Mouse (Mus musculus) embryo, embryonic 10 days (tissue): ENCODE measurements around the gene D8Ertd738e.
A peak's percentile ranks its signal among the peaks of the same experiment; 100 is the strongest.

Experiments
- DNase-seq: peaks from one replicate; pipeline ENCODE4 v3.0.0-alpha.2; 2015; ENCODE audit warnings: low spot score

The D8Ertd738e gene

GRCm38 (mm10) chr8:84202938-84203917 is 46.3 kb downstream of the D8Ertd738e start:
- peak; percentile 71 for DNase-seq

DNA sequence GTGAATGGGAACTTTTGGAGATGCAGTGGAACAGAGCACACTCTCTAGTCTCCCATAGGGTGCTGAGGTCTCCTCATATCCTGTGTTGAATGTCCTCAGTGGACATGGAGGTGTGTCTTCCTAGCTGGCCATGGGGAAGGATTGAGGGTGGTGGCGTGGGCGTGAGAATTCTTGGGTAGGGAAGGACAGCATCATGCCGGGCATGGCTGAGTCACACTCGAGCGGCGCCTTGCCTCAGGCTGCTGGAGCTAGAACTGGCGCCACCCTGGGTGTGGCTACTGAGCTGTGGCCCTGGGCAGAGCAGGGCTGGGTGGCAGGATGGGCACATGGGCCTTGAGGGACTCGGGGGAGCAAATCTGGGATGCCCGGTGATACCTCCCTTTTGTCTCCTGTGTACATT is 47.1 kb downstream of the D8Ertd738e start:
- no peak for DNase-seq

- DNase-seq: no peak
These were observed 47.8 kb downstream of the D8Ertd738e start for GRCm38 (mm10) chr8:84201545-84202245.

DNA sequence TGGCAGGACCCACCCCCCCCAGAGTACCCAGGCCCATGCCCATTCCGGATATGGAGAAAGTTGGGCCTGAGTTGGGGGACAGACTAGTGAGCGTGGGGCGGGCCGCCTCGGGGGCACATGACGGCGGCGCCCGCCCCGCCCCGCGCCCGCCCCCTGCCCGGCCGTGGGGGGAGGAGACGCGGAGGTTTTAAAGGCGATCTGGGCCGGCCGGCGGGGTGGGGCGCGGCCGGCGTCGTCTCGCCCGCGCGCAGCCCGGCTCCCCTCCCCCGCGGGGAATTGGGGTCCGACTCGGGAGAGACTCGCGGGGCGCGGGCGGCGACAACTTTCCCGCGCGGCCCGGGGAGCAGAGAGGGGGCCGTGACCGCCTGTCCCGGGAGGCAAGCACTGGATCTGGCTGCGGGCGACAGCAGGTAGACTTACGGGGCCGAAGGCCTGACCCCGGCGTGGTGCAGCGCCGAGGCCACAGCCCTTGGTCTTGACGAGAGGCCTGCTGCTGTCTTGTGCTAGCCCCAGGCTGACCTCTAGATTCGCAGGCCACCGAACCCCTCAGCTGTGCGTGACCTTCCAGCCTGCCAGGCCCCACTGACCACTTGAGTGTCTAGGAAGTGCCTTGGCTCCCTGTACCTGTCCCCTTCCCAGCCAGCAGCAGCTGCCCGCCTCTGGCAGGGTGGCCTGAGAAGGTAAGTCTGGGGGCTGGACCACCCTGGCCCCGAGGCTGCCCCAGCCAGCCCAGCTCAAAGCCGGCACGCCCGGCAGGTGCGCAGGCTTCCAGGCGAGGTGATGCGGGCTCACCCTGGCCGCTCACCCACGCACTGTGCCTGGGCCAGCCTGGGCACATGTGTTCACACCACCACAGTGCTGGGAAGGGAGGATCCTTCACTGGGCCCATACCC is 48.6 kb downstream of the D8Ertd738e start:
- DNase-seq: no peak

GRCm38 (mm10) chr8:84200126-84200555 is 49.4 kb downstream of the D8Ertd738e start:
- no peak for DNase-seq

- no peak for DNase-seq
These were observed 50.0 kb downstream of the D8Ertd738e start for GRCm38 (mm10) chr8:84199348-84200125.

- no peak for DNase-seq
These were observed 50.6 kb downstream of the D8Ertd738e start for GRCm38 (mm10) chr8:84198871-84199270.

- DNase-seq: peak; percentile 97
These were observed 51.4 kb downstream of the D8Ertd738e start for GRCm38 (mm10) chr8:84197922-84198774.

DNA sequence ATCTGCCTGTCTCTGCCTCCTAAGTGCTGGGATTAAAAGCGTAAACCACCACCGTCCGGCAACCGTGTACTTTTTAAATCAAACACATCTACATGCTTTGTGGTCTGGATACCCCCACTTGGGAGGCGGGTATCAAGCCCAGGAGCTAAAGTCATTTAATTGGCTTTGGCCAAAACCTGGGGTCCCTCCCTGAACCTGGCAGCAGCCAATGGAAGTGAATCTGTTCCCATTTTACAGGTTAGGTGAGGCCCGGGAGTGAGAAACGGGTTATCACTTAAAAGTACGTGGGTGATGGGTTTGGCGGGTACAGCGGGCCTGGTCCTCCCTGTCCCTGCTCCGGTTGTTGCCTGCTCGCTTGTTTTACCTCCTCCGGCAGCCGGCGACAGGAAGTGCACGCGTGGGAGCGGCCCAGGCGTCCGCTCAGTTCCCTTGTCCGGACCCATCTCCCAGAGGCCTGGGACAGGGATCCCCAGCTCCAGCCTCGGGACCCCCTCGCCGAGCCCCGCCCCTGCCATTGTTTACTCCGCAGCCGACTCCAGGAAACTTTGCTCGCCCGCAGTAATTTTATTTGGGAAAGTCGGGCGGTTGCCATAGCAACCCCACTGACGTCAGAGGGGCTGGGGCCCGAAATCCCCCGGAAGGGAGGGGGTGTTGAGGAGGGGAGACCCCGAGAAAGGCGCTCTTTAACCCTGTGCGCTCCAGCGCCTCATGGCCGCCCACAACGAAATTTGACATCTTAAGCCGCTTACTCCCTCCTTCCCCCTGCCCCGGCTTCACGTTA is 52.2 kb downstream of the D8Ertd738e start:
- DNase-seq: peak; percentile 93
